Mouse (Mus musculus): ENCODE measurements around the gene Traip.

- peak; percentile 98 for TF ChIP-seq CTCF (IDR thresholded peaks at IDR 0.05; ENCODE audit: low read depth)
- no peak for TF ChIP-seq EP300 (optimal IDR thresholded peaks at IDR 0.05)
Measured at GRCm38 (mm10) chr9:107963700-107964099, 13.8 kb downstream of the Traip start.

All from stomach, postnatal 0 days (tissue).